Mouse (Mus musculus) forebrain, embryonic 11.5 days (tissue): Measurements from ENCODE around the gene Psmd2. TPM values are rescaled to one million over a fixed set of nuclear protein-coding genes. Genes with fewer than 3 reads are reported as not detected.
A peak's percentile ranks its signal among the peaks of the same experiment; 100 is the strongest.

Source experiments
- ATAC-seq: fragments of 200-750 bp; cut with Nextera tagmentation; replicated peaks from 2 replicates; pipeline ENCODE4 v1.8.0; 2017; ENCODE audit warnings: moderate TSS enrichment; ENCODE audit not compliant: low FRiP score
- DNase-seq: peaks from one replicate; pipeline ENCODE4 v3.0.0-alpha.2; 2017; ENCODE audit warnings: low spot score
- H3K27ac ChIP-seq: fragments of 300-500 bp; sonication (generic); 2 replicates; pipeline ENCODE4 v1.5.1; 2014; ENCODE audit warnings: low read depth, low read length
- H3K27me3 ChIP-seq: fragments of 300-500 bp; sonication (generic); 2 replicates; pipeline ENCODE4 v1.6.1; 2014; ENCODE audit warnings: mild to moderate bottlenecking, low read length, mixed read lengths; ENCODE audit not compliant: control insufficient read depth, insufficient read depth
- H3K36me3 ChIP-seq: fragments of 300-500 bp; sonication (generic); 2 replicates; pipeline ENCODE4 v1.6.1; 2014; ENCODE audit warnings: mild to moderate bottlenecking, low read length, moderate library complexity, mixed read lengths; ENCODE audit not compliant: control insufficient read depth, insufficient read depth
- H3K4me1 ChIP-seq: fragments of 300-500 bp; sonication (generic); replicated peaks from 2 replicates; pipeline ENCODE4 v1.6.1; 2014; ENCODE audit warnings: low read length, mixed read lengths; ENCODE audit not compliant: control insufficient read depth, insufficient read depth
- H3K4me2 ChIP-seq: fragments of 300-500 bp; sonication (generic); 2 replicates; pipeline ENCODE4 v1.6.1; 2014; ENCODE audit warnings: low read depth, mild to moderate bottlenecking, low read length, moderate library complexity, mixed read lengths; ENCODE audit not compliant: severe bottlenecking
- H3K4me3 ChIP-seq: fragments of 300-500 bp; sonication (generic); 2 replicates; pipeline ENCODE4 v1.5.1; 2014; ENCODE audit warnings: low read depth, low read length
- H3K9ac ChIP-seq: fragments of 300-500 bp; sonication (generic); 2 replicates; pipeline ENCODE4 v1.6.1; 2014; ENCODE audit warnings: low read length
- H3K9me3 ChIP-seq: fragments of 300-500 bp; sonication (generic); 2 replicates; pipeline ENCODE4 v1.6.1; 2016; ENCODE audit warnings: low read length, mixed read lengths; ENCODE audit not compliant: control insufficient read depth
- WGBS: fragments of 180-500 bp; shearing (Covaris S2); extraction: QIAGEN DNeasy Blood & Tissue Kit; methylation state at CpG from one replicate; pipeline ENCODE4 v1.1.7; 2014; 5-methylcytosine and 5-hydroxymethylcytosine counted together
- polyA plus RNA-seq: library from polyadenylated mRNA; unstranded; fragments of >200 nt; fragmentation: Nextera tagmentation; extraction: Ambion mirVana; gene quantifications from 2 replicates; pipeline ENCODE4 v1.2.1, GENCODE M21; 2014

Psmd2 gene
- polyA plus RNA-seq, 1 experiment from 2014 or later, result 469 TPM

- Histone ChIP-seq H3K9ac (peak overlapping the region; percentile 96), H3K36me3 (peaks cover 4% of the 10 kb centered on the region; the same call in 1 of the 2 replicates), H3K4me2 (peak overlapping the region; percentile 95), H3K27ac (peak overlapping the region; percentile 89), H3K9me3 (no peaks in the 10 kb centered on the region), H3K27me3 (no peaks in the 10 kb centered on the region), H3K4me3 (peak overlapping the region; percentile 100), H3K4me1 (peaks cover 8% of the 10 kb centered on the region)
- WGBS, result 0% methylated on average over 38 of the region's 78 CpGs
- ATAC-seq, result peak; percentile 87; the same call in 1 of the 2 replicates
- peak; percentile 82 for DNase-seq
Observed at GRCm38 (mm10) chr16:20672965-20673705, 21.7 kb downstream of the Psmd2 start.

- Histone ChIP-seq H3K4me2 (peak overlapping the region; percentile 95), H3K27ac (no peak overlapping the region; the same call in 1 of the 2 replicates), H3K4me1 (peaks cover 8% of the 10 kb centered on the region), H3K9me3 (no peaks in the 10 kb centered on the region), H3K4me3 (peak overlapping the region; percentile 100), H3K9ac (peak overlapping the region; percentile 96), H3K27me3 (no peaks in the 10 kb centered on the region), H3K36me3 (peaks cover 4% of the 10 kb centered on the region; the same call in 1 of the 2 replicates)
- ATAC-seq (no peak), DNase-seq (peak; percentile 63)
- 15% methylated on average over 14 of the region's 14 CpGs for WGBS
Observed at GRCm38 (mm10) chr16:20673706-20674303, 22.4 kb downstream of the Psmd2 start.

- no peak overlapping the region for H3K4me3 ChIP-seq
- peaks cover 8% of the 10 kb centered on the region for H3K4me1 ChIP-seq
- ATAC-seq (no peak), DNase-seq (no peak)
- 85% methylated on average over 6 of the region's 6 CpGs for WGBS
- H3K9ac ChIP-seq, result no peak overlapping the region
- H3K4me2 ChIP-seq, result no peak overlapping the region
- H3K36me3 ChIP-seq, result peaks cover 15% of the 10 kb centered on the region
- no peaks in the 10 kb centered on the region for H3K9me3 ChIP-seq
- no peaks in the 10 kb centered on the region for H3K27me3 ChIP-seq
- H3K27ac ChIP-seq, result no peak overlapping the region
Observed at GRCm38 (mm10) chr16:20675213-20675612, 23.8 kb downstream of the Psmd2 start.

- Histone ChIP-seq H3K9ac (no peak overlapping the region), H3K27ac (no peak overlapping the region), H3K27me3 (no peaks in the 10 kb centered on the region), H3K4me1 (peaks cover 8% of the 10 kb centered on the region), H3K9me3 (no peaks in the 10 kb centered on the region), H3K4me2 (no peak overlapping the region), H3K4me3 (no peak overlapping the region), H3K36me3 (peaks cover 28% of the 10 kb centered on the region)
- 85% methylated on average over 4 of the region's 4 CpGs for WGBS
- DNase-seq, result no peak
- no peak for ATAC-seq
Observed at GRCm38 (mm10) chr16:20676702-20677101, 25.2 kb downstream of the Psmd2 start.

- Histone ChIP-seq H3K27me3 (no peaks in the 10 kb centered on the region), H3K36me3 (peaks cover 32% of the 10 kb centered on the region), H3K4me3 (no peak overlapping the region), H3K9ac (no peak overlapping the region), H3K9me3 (no peaks in the 10 kb centered on the region), H3K27ac (no peak overlapping the region), H3K4me2 (no peak overlapping the region), H3K4me1 (peaks cover 8% of the 10 kb centered on the region)
- no peak for DNase-seq
- no peak for ATAC-seq
- 86% methylated on average over 5 of the region's 5 CpGs for WGBS
Observed at GRCm38 (mm10) chr16:20677380-20677779, 25.9 kb downstream of the Psmd2 start.

- no peak for ATAC-seq
- no peak for DNase-seq
- H3K9me3 ChIP-seq, result no peaks in the 10 kb centered on the region
- no peaks in the 10 kb centered on the region for H3K27me3 ChIP-seq
- no peak overlapping the region for H3K4me2 ChIP-seq
- no peak overlapping the region for H3K9ac ChIP-seq
- H3K4me1 ChIP-seq, result peaks cover 8% of the 10 kb centered on the region
- no peak overlapping the region for H3K27ac ChIP-seq
- peaks cover 35% of the 10 kb centered on the region for H3K36me3 ChIP-seq
- no peak overlapping the region for H3K4me3 ChIP-seq
- 93% methylated on average over 10 of the region's 10 CpGs for WGBS
Observed at GRCm38 (mm10) chr16:20677974-20678675, 26.7 kb downstream of the Psmd2 start.

- Histone ChIP-seq H3K9ac (no peak overlapping the region), H3K4me2 (no peak overlapping the region), H3K27ac (no peak overlapping the region), H3K36me3 (peaks cover 31% of the 10 kb centered on the region), H3K4me1 (peaks cover 16% of the 10 kb centered on the region; the same call in 1 of the 2 replicates), H3K27me3 (no peaks in the 10 kb centered on the region), H3K4me3 (no peak overlapping the region), H3K9me3 (no peaks in the 10 kb centered on the region)
- 93% methylated on average over 3 of the region's 3 CpGs for WGBS
- no peak for DNase-seq
- ATAC-seq, result no peak
Observed at GRCm38 (mm10) chr16:20690774-20691173, 39.3 kb downstream of the Psmd2 start.

GRCm38 (mm10) chr16:20691617-20692016, 40.2 kb downstream of the Psmd2 start:
- Histone ChIP-seq H3K4me2 (no peak overlapping the region), H3K27ac (no peak overlapping the region), H3K4me1 (peaks cover 19% of the 10 kb centered on the region), H3K9ac (no peak overlapping the region), H3K36me3 (peaks cover 24% of the 10 kb centered on the region), H3K27me3 (no peaks in the 10 kb centered on the region), H3K4me3 (no peak overlapping the region), H3K9me3 (no peaks in the 10 kb centered on the region)
- 74% methylated on average over 1 of the region's 1 CpGs for WGBS
- no peak for DNase-seq
- no peak for ATAC-seq
